Mouse (Mus musculus): ENCODE measurements around the gene Bet1l.

DNA sequence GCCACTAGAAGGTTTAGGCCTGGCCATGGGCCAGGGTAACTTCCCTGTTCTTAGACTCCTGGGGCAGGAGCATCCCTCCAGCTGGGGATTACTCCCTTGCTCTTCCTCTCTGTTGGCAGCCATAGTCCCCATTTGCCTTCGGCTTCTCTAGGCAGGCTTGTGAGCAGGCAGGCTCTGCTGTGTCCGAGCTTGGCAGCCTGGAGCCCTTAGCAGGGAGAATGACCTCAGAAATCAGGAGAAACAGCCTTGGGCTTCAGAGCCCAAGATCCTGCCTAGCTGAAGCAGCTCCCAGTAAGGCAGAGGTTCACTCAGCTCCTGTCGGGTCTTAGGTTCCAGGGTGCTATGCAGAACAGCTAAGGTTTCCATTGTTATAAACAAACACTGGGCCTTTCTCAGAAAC is 41.7 kb upstream of the Bet1l start:
- TF ChIP-seq CTCF (IDR thresholded peaks at IDR 0.05; ENCODE audit: control insufficient read depth, insufficient read depth, insufficient read length) (no peak), USF1 (IDR thresholded peaks at IDR 0.05; ENCODE audit: low read depth) (no peak)

Measured in C2C12 (cell line).